Mouse (Mus musculus): ENCODE measurements at regions not wholly inside any gene's neighbourhood (a gene's known extent, or its start where the extent isn't known, plus 50 kb on each side); places are given as distances from the start of the nearest gene placed in this dataset.
A peak's percentile ranks its signal among the peaks of the same experiment; 100 is the strongest.

DNA sequence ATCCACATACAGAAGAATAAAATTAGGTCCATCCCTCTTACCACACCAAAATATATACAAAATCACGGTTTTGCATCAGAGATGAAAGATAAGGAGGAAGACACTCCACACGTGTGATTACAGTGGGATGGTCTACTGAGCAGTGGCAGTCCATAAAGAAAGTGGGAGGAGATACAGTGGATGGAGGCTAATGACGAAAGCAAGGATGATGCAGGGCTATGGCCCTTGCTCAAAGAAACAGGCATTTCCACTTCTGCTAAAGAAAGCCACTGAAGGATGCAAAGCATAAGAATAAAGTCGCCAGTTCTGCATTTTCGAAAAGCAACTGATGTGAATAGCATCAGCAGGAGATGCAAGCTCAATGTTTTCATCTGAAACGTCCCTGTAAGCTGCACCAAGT, 268.3 kb upstream of the Cnksr2 start:
- peak; percentile 87 for ATAC-seq (ENCODE audit: poor library complexity, severe bottlenecking)

DNA sequence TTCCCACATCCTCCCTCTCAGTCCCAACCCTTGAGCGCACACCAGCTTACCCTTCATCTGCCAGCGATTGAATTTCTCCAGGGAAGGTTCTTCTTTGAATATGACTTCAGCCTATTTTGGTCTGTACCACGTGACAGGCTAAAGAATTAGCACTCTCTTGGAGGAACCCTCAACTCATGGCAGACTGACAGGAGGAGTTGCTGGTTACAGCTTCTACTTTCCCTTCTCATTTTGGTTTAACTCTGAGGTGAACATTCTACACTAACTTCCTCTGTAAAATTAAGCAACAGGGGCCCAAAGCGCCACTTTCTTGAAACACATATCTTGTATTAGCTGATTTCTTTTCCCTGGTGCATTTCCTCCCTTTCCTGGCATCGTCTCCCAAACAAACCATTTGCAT, 265.5 kb upstream of the Cnksr2 start:
- ATAC-seq (ENCODE audit: poor library complexity, severe bottlenecking), result peak; percentile 85

Data from megakaryocyte, adult 5-6 weeks (primary cell).